Mouse (Mus musculus) cerebellum, postnatal 4 days (tissue): ENCODE measurements around the gene Ctdspl.

Source experiments
- DNase-seq, 2 experiments: peaks; one replicate each; pipeline ENCODE4 v3.0.0; 2022; ENCODE audit warnings: low spot score in 2 of 2, mixed read lengths in 1 of 2

Gene Ctdspl

GRCm38 (mm10) chr9:119060701-119061100, 134.4 kb downstream of the Ctdspl start:
- no peak for DNase-seq

- DNase-seq = no peak
Measured at GRCm38 (mm10) chr9:119063036-119063644, 136.9 kb downstream of the Ctdspl start.

GRCm38 (mm10) chr9:119064296-119064695, 138.0 kb downstream of the Ctdspl start:
- no peak for DNase-seq

GRCm38 (mm10) chr9:119067601-119068000, 141.3 kb downstream of the Ctdspl start:
- peak; percentile 59 to 80 for DNase-seq

- no peak for DNase-seq
Measured at GRCm38 (mm10) chr9:119068266-119068665, 142.0 kb downstream of the Ctdspl start.

DNA sequence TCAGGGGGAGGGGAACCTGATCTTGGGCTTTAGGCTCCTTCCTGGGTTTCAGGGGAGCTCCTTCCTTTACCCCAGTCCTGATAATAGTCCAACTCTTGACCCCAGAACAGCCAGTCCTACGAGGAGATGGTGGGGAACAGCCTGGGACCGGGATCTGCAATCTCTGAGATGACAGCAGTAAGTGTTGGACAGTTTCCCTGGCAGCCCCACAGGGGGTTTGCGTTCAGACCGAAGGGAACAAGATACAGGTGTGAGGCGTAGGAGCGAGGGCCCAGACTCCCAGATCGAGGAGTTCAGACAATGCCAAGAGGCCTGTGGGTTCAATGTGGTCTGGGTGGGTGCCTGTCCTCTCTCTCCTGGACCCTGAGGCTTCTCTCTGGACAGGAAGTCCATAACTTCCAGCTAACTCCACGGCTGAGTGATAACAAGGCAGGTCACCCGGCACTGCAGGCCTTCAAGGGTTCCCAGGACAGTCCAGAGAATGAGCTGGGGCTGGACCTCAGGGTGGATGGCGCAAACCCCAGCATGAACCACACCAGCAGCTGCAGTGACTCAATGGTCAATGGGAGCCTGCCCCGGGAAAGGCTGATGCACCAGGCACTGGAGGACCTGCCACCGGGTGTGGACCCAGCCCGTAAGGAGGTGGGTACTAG, 144.0 kb downstream of the Ctdspl start:
- no peak for DNase-seq

GRCm38 (mm10) chr9:119071786-119072185, 145.5 kb downstream of the Ctdspl start:
- no peak for DNase-seq

DNA sequence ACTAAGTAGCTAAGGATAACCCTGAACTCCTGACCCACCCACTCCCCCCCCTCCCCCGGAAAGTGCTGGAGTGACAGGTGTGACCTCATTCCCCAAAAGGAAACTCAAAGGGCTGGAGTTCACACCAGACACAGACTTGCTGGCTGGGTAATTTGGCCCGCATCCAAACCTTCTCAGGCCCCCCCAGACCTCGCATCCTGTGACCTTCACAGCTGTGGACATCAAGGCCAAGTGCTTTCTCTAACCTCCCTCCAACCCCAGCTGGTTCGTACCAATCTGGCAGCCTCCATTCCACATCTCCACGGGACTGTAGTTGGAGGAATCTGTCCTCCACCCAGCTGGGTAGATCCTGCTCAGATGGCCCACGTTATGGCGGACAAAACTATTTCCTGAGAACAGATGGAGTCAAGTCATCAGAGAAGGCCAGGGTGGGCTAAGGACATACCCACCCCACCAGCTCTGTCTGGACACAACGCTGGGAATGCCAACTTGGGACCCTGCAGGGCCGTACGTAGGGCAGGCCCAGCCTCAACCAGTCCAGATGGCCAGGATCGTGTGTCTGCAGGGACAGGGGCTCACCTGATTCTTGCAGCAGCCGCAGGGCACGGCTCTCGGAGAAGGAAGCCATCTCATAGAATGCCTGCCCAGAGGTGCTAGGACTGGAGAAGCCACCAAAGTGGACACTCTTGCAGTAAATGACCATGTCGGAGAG, 147.1 kb downstream of the Ctdspl start:
- DNase-seq = no peak

- DNase-seq = no peak
Measured at GRCm38 (mm10) chr9:119075685-119076084, 149.4 kb downstream of the Ctdspl start.

- no peak for DNase-seq
Measured at GRCm38 (mm10) chr9:119080040-119080675, 153.9 kb downstream of the Ctdspl start.

GRCm38 (mm10) chr9:119082039-119082438, 155.8 kb downstream of the Ctdspl start:
- DNase-seq = no peak

GRCm38 (mm10) chr9:119082656-119083430, 156.6 kb downstream of the Ctdspl start:
- DNase-seq = no peak

- DNase-seq = no peak
Measured at GRCm38 (mm10) chr9:119083966-119084365, 157.7 kb downstream of the Ctdspl start.

DNA sequence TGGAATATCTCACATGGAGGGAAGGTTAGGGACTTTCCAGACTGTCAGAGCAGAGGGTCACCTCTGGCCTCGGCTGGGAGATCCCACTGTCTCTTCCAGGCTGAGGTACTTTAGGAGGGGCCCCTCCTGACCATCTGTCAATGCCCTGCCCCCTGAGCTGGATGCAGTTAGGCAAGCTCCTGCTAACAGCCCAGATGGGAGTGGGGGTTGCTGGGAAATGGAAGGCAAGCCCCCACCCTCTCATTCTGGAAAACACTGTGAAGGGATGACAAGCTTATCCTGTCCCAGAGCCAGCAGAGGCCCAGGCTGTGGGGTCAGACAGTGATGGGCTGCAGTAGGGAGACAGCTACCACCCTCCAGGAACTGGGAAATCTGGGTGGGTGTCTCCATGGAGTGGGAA, 160.2 kb downstream of the Ctdspl start:
- DNase-seq = no peak

GRCm38 (mm10) chr9:119087309-119087708, 161.1 kb downstream of the Ctdspl start:
- DNase-seq = no peak

- peak; percentile 50 to 61 for DNase-seq
Measured at GRCm38 (mm10) chr9:119088148-119088801, 162.0 kb downstream of the Ctdspl start.

DNA sequence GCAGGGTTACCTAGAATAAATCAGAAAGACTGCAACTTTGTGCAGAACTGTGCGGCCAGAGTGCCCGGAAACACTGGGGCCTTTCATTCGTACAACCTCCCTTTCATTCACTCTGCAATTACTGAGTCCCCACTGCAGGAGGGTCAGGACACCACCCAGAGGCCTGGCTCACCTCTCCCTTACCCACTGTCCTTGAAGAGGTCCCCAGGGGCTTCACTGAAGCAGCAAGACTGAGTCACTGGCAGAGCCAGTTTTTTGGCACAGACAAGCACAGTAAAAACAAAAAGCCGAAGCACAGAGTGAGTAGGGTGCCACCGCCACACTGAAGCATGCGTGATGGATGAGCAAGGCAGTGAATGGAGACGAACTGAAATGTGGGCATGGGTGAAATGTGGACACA, 163.2 kb downstream of the Ctdspl start:
- DNase-seq = no peak

- no peak for DNase-seq
Measured at GRCm38 (mm10) chr9:119090462-119090861, 164.2 kb downstream of the Ctdspl start.

GRCm38 (mm10) chr9:119091581-119092310, 165.5 kb downstream of the Ctdspl start:
- no peak for DNase-seq
